Mouse (Mus musculus): Measurements from ENCODE around the gene C1qtnf1.

GRCm38 (mm10) chr11:118493458-118493857 is 65.5 kb downstream of the C1qtnf1 start:
- TF ChIP-seq CTCF (conservative IDR thresholded peaks at IDR 0.05; ENCODE audit: insufficient read depth, insufficient read length, low read depth, low read length) (no peak), POLR2A (IDR thresholded peaks at IDR 0.05; ENCODE audit: low read depth, low read length) (no peak)
